Mouse (Mus musculus) olfactory bulb, adult 2 months (tissue): ENCODE results near the gene Ppp1ca.

Experiments used
- CTCF ChIP-seq: fragments of 200-500 bp; IDR thresholded peaks from 2 replicates; pipeline ENCODE4 v1.5.1; 2012; ENCODE audit warnings: low read depth, mild to moderate bottlenecking, low read length, moderate library complexity; ENCODE audit not compliant: insufficient read depth
- POLR2A ChIP-seq: fragments of 200-500 bp; IDR thresholded peaks from 2 replicates; pipeline ENCODE4 v1.6.1; 2012; ENCODE audit warnings: mild to moderate bottlenecking, low read depth, low read length, moderate library complexity; ENCODE audit not compliant: insufficient read depth

DNA sequence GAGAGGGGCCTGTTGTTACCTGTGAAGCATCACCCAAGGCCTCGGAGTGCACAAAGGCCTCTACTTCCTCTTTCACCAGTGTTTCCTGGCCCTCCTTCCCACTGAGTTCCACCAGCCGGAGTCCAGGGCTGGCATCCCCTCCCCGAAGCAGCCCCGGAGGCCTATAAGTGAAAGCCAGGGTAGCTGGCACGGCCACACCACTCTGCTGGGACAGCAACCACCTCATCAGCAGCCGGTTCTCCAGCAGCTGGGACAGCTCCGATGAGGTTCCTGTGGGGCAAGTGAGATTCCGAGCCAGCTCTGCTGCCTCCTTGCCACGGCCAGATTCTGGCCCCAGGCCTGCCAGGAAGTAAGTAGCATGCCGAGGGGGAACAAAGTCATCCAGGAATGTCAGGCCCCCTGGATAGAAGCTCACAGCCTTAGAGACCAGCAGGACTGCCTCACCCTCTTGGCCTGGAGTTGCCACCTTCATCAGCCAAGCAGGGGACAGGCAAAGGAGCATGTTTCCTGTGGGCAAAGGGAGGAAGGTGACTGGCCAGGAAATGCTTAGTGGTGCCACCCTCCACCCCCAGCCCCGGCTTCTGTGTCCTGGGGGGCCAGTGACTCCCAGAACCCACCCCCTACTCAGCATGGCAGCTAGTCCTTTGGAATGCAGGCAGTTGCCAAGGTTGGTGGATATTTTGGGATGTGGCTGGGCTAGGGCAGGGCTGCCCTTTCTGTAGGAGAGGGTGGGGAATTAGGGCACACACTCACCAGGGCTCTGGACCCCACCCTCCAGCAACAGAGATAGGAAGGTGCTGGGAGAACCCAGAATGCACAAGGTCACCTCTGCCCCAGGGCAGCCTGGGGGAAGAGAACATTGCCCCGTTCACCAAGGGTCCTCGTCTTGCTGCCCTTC is 20.2 kb upstream of the Ppp1ca start:
- TF ChIP-seq CTCF: no peak
- no peak for TF ChIP-seq POLR2A
